Mouse (Mus musculus) cortical plate, adult 2 months (tissue): ENCODE data around the gene Tenm4.

Source experiments
- CTCF ChIP-seq: fragments of 200-500 bp; IDR thresholded peaks from 2 replicates; pipeline ENCODE4 v1.5.1; 2011; ENCODE audit warnings: mild to moderate bottlenecking, control low read depth, low read length; ENCODE audit not compliant: insufficient read depth; ENCODE audit errors: extremely low read depth
- POLR2A ChIP-seq: fragments of 200-500 bp; IDR thresholded peaks from 2 replicates; pipeline ENCODE4 v1.6.1; 2011; ENCODE audit warnings: mild to moderate bottlenecking, low read length, control low read depth; ENCODE audit not compliant: insufficient read depth; ENCODE audit errors: extremely low read depth

GRCm38 (mm10) chr7:96211618-96212021, 40.6 kb downstream of the Tenm4 start:
- no peak for TF ChIP-seq CTCF
- 0 out of 2 replicates have a peak, but pooled peaks have one; percentile 11 for TF ChIP-seq POLR2A
